Mouse (Mus musculus) lung, adult 2 months (tissue): ENCODE results near the gene Madcam1. TPM values are rescaled to one million over a fixed set of nuclear protein-coding genes. Genes with fewer than 3 reads are reported as not detected.
A peak's percentile ranks its signal among the peaks of the same experiment; 100 is the strongest.

Experiments used
- DNase-seq: peaks from one replicate; pipeline ENCODE4 v3.0.0; 2022
- H3K4me1 ChIP-seq: fragments of 200-500 bp; 2 replicates; pipeline ENCODE4 v1.6.1; 2011; ENCODE audit warnings: low read length; ENCODE audit not compliant: control insufficient read depth, insufficient read depth
- H3K4me3 ChIP-seq: fragments of 200-500 bp; replicated peaks from 2 replicates; pipeline ENCODE3; 2011; ENCODE audit warnings: low read depth, mild to moderate bottlenecking, control low read depth, low read length; ENCODE audit errors: extremely low read depth
- CTCF ChIP-seq: fragments of 200-500 bp; IDR thresholded peaks from 2 replicates; pipeline ENCODE4 v1.5.1; 2011; ENCODE audit warnings: mild to moderate bottlenecking, low read length, control low read depth; ENCODE audit not compliant: insufficient read depth
- POLR2A ChIP-seq: fragments of 200-500 bp; IDR thresholded peaks from 2 replicates; pipeline ENCODE4 v1.6.1; 2011; ENCODE audit warnings: low read depth, mild to moderate bottlenecking, control low read depth, low read length, borderline replicate concordance; ENCODE audit errors: extremely low read depth
- WGBS: fragments of 180-500 bp; shearing (Covaris S2); methylation state at CpG from one replicate; pipeline ENCODE4 v1.1.7; 2018; 5-methylcytosine and 5-hydroxymethylcytosine counted together
- polyA plus RNA-seq: library from polyadenylated mRNA; depleted of rRNA; stranded (reverse); fragments of >200 nt; gene quantifications from 2 replicates; pipeline ENCODE4 v1.2.3, GENCODE M21; 2012

The Madcam1 gene
- polyA plus RNA-seq, 1 experiment, result 0.13 TPM

- Histone ChIP-seq H3K4me3 (no peak overlapping the region), H3K4me1 (peaks cover under 1% of the 10 kb centered on the region; the same call in 1 of the 2 replicates)
- no peak for TF ChIP-seq CTCF
- TF ChIP-seq POLR2A, result no peak
- no peak for DNase-seq
- 79% methylated on average over 8 of the region's 8 CpGs for WGBS
Observed at GRCm38 (mm10) chr10:79665051-79665450, 692 bp downstream of the Madcam1 start.

DNA sequence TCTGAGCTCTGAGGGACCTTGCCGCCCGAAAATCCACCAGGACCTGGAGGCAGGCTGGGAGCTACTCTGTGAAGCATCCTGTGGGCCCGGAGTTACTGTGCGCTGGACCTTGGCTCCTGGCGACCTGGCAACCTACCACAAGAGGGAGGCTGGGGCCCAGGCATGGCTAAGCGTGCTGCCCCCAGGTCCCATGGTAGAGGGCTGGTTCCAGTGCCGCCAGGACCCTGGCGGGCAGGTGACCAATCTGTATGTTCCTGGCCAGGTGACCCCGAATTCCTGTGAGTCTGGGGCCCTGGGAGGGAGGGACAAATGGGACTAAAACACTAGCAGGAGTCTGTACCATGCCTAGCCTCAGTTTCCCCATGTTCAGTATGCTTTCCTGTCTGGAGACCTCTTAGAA is 2.1 kb downstream of the Madcam1 start:
- WGBS, result 65% methylated on average over 9 of the region's 9 CpGs

DNA sequence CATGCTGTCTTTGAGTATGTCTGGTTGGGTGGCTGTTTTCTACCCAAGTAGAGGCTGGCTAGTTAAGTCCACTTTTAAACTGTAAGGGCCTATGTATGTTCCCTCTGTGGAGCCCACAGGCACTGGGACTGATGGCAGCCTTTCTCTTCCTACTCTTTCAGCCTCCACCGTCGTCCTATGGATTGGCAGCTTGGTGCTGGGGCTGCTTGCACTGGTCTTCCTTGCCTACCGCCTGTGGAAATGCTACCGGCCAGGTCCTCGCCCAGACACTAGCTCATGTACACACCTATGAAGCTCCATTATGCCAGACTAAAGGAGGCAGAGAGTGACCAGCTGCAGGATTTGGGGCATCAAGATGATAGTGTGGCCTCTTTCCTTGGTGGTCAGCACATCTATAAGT is 3.7 kb downstream of the Madcam1 start:
- TF ChIP-seq CTCF, result no peak
- no peak for TF ChIP-seq POLR2A
- peaks cover 3% of the 10 kb centered on the region; the same call in 1 of the 2 replicates for H3K4me1 ChIP-seq
- 78% methylated on average over 5 of the region's 5 CpGs for WGBS
- H3K4me3 ChIP-seq, result no peak overlapping the region
- no peak for DNase-seq

More for the DNA sequence above, 2.1 kb downstream of the Madcam1 start:
- Histone ChIP-seq H3K4me1 (peaks cover 3% of the 10 kb centered on the region; the same call in 1 of the 2 replicates), H3K4me3 (no peak overlapping the region)
- DNase-seq, result no peak
- TF ChIP-seq CTCF (no peak), POLR2A (no peak)

- Histone ChIP-seq H3K4me3 (peak within 1 kb of the TSS; percentile 80), H3K4me1 (peaks cover 3% of the 10 kb centered on the region; the same call in 1 of the 2 replicates)
- under 1% methylated on average over 45 of the region's 45 CpGs for WGBS
- peak; percentile 93 for DNase-seq
- TF ChIP-seq CTCF, result peak; percentile 46
- peak; percentile 55; the same call in 1 of the 2 replicates for TF ChIP-seq POLR2A
Observed at GRCm38 (mm10) chr10:79668771-79669575, 4.6 kb downstream of the Madcam1 start, which contains the start of gene Tpgs1. Gene Tpgs1, plus strand, starts transcription at chr10:79669369.

GRCm38 (mm10) chr10:79669576-79670057 is 5.3 kb downstream of the Madcam1 start:
- Histone ChIP-seq H3K4me1 (peaks cover 3% of the 10 kb centered on the region; the same call in 1 of the 2 replicates), H3K4me3 (peak overlapping the region; percentile 80)
- WGBS, result under 1% methylated on average over 47 of the region's 47 CpGs
- TF ChIP-seq POLR2A (no peak), CTCF (no peak)
- DNase-seq, result peak; percentile 84

GRCm38 (mm10) chr10:79670071-79670888 is 5.9 kb downstream of the Madcam1 start:
- no peak for TF ChIP-seq POLR2A
- TF ChIP-seq CTCF, result no peak
- DNase-seq, result no peak
- Histone ChIP-seq H3K4me3 (peak overlapping the region; percentile 80), H3K4me1 (peaks cover 3% of the 10 kb centered on the region; the same call in 1 of the 2 replicates)
- 32% methylated on average over 15 of the region's 15 CpGs for WGBS

DNA sequence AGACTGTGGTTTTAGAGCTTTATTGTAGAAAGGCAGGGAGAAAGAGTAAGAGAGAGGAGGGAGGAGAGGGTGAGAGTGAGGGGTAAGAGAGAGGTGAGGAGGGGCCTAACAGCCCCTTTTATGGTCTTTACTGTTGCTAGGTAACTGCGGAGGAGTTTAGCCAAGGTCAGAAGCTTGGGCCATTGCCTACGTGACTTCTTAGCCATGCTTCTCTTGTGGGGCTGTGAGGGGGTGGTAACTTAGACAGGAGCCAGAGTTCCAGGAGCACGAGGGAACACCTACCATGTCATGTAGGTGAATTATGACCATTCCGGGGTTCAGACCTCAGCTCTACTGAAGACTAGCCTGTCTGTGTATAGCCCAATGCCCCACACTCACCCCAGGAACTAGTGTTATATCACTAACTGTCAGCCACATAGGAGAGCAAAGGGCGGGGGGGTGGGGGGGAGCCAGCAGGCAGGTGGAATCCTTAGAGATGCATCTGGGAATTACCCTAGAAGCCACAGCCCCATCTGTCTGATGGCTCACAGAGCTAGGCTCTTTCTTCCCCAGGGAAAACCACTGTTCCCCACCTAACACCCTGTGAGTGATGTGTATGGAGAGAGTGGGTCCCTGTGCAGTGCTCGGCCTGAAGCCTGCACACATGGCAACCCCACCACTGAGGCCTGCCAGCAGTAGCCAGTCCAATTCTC is 7.2 kb downstream of the Madcam1 start:
- WGBS, result 69% methylated on average over 6 of the region's 6 CpGs
- H3K4me3 ChIP-seq, result no peak overlapping the region
- peaks cover 3% of the 10 kb centered on the region; the same call in 1 of the 2 replicates for H3K4me1 ChIP-seq
- DNase-seq, result no peak
- TF ChIP-seq POLR2A, result no peak
- no peak for TF ChIP-seq CTCF

DNA sequence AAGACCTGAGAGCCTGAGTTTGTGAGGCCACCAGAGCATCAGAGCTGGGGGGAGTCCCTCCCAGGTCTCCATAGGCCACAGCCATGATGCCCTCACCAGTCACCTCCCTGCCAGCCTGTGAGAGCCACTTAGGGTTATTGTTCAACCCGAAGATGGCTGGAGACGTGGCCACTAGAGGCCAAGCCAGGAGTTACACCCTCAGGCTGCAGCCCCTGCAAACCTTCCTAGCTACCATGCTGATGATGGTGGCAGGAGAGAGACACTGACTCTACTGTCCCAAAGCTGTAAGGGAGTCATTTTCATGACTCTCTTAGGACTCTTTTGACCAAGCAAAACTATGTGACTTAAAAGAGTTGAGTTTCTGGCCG is 7.7 kb downstream of the Madcam1 start:
- peaks cover 3% of the 10 kb centered on the region; the same call in 1 of the 2 replicates for H3K4me1 ChIP-seq
- no peak overlapping the region for H3K4me3 ChIP-seq
- no peak for DNase-seq
- WGBS, result 60% methylated on average over 3 of the region's 3 CpGs
- TF ChIP-seq POLR2A (no peak), CTCF (0 out of 2 replicates have a peak, but pooled peaks have one; percentile 3)
